Mouse (Mus musculus) T-helper 2 cell (primary cell): ENCODE data around the gene Csnk1d.

Experiments used
- in situ Hi-C: fragments of 300-600 bp; cut with MboI, MseI; formaldehyde crosslinking; loops from one replicate; pipeline ENCODE4 v1.15.1; 2025; ENCODE audit warnings: high pct_unique_total_duplicates

Csnk1d gene

GRCm38 (mm10) chr11:120916477-120916876 is 74.7 kb downstream of the Csnk1d start:
- in situ Hi-C loops: no loop called here

DNA sequence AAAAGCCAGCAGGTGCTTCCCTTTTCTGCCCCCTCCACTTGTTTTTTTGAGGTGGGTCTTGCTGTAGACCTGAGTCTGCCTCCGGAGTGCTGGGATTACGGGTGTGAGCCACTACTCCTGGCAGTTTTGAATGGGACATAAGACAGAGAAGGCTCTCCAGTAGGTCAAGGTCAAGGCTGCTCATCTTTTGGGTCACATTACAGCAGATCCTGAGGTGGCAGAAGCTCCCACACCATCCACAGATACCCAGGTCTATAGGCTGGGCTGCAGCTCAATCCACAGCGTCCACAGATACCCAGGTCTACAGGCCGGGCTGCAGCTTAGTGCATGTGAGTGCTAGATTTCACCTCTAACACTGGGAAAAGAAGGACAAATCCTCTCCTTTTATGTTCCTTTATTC is 77.3 kb downstream of the Csnk1d start:
- in situ Hi-C loops: no loop called here
